Mouse (Mus musculus): Measurements from ENCODE around the gene Haus5. TPM values are rescaled to one million over a fixed set of nuclear protein-coding genes. Genes with fewer than 3 reads are reported as not detected.

The Haus5 gene
- polyA plus RNA-seq (2014; fragmentation: Illumina TruSeq; extraction: RNeasy Lipid Tissue Mini Kit (QIAGEN cat#74804); ENCODE audit: low read depth, low replicate concordance): 2.0 TPM

DNA sequence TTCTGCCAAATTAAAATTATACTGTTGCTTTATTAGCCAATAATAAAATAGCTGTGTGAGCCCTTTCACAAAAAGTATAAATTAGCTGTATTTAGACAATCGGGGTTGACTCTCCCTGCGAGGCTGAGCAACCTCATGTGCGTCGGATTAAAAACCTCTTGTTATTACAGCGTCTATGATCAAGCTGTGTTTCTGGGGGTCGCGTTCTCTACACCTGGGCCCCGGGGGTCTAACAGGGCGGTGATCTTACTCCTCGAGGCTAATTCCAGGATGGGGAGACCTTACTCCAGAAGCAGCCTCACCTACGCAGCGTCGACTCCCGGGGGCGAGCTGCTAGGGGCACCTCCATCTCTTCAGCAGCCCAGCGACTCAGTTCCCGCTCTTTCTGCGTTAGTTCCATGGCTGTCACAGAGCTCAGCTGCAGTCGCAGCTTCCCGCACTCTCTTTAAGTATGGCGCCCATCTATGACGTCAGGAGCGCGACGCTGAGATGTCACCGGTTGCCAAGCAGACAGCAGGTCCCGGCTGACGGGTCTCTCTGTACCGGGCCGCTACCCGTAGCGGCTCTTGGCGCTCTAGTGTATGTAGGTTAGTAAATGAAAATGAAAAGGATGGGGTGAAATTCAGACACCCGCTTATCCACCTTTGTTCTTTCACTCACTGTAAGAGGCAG is at the start of gene Haus5:
Gene Haus5 (minus strand): TSS at position 466 of the 672 bp plus-strand sequence.

DNA sequence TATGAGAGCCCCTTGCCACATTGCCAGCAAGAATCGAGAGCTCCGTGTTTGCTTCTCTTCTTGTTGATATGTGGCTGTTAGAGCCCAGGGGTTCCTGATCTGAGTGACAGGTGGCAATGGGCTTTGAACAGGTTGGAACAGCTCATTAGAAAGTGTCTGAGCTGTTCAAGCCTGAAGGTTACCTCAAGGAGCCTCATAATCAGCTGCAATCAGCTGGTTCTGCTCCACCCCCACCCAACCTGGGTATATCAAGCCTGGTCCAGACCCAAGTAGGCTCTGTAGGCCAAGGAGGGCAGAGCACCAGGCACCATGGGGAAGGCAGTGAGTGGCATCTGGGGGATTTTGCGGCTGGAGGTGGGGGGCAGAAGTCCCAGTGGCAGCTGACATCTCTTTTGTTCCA is 47.1 kb upstream of the Haus5 start, which contains the start of gene Atp4a:
Gene Atp4a (plus strand): TSS at position 268 of the 400 bp plus-strand sequence.

DNA sequence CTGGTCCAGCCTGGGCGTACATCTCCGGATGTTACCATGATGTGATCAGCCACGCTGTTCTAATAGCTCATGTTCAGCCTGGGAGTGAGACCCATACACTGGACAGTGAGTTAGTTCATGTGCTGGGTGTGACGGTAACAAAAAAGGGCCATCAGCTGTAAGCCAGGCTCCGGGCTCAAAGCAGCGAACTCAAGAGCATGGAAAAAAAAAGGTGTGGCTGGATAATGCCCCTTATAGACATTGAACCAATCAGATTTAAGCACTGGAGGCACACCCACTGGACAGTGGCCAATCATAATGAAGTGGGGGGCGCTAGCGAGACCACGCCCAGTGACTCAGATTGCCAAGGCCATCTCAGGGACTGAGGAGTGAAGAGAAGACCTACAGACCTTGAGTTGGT is 33.8 kb upstream of the Haus5 start, which contains the start of gene 2200002J24Rik:
Gene 2200002J24Rik (plus strand): TSS at position 338 of the 400 bp plus-strand sequence.

DNA sequence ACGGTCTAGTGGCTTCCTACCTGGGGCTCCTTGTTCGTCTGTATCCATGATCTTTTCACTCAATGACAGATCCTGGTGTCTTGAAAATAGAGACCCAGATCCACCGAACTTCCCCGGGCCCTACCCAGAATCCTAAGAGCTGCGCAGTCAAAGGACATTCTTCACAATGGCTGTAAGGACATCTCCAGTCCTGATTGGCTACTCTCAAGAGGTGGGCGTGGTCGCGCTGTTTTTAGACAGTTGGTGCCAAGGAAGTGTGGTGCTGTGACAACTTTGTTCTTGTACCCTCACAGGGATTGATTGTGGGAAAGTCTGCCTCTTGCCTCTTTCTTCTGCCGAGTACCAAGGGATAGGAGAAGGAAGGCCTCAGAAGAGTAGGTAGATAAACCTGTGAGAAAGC is 6.7 kb upstream of the Haus5 start, which contains the start of gene Pmis2:
Gene Pmis2 (minus strand): TSS at position 126 of the 400 bp plus-strand sequence.

DNA sequence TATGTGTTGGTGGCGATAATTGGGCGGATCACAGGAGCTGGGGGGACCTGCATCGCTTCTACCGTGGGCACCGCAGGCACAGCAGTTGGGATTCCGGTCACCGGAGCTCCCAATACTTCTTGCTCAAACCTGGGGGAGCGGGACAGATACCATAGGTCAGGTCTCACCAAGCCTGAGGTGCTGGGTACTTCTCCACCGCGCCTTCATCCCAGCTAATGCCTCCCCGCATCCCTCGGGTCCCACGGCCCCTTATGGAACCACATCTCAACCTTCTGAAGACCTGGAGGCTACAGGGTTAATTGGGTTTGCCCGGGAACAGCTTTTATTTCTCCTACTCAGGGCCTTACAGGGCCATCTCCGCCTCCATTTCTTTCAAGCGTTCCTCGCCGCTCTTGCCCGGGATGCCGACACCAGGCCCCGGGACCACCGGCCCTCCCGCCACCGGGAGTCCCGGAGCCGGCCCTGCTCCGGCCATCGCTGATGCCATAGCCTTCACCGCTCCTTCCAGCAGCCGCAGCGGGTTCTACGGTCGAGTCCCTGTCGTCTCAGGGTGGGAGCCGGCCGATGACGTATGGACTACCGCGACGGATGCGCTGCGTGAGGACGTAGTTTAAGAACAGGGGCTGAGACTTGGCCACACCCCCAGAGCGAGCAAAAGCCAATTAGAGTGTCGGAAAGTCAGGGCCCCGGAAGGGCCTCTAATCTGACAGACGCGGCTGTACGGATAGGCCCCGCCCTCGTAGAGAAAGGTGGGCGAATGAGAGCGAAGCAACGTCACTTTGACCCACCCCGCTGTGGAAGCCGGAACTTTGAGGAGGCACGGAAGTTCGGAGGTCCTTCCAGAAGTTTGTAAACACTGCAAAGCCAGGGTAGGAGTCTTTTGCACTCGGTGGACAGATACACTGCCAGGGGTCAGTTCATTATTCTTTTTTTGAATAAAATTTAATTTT is 14.9 kb downstream of the Haus5 start, which contains the start of gene Rbm42:
Gene Rbm42 (minus strand): TSS at position 727 of the 950 bp plus-strand sequence.

DNA sequence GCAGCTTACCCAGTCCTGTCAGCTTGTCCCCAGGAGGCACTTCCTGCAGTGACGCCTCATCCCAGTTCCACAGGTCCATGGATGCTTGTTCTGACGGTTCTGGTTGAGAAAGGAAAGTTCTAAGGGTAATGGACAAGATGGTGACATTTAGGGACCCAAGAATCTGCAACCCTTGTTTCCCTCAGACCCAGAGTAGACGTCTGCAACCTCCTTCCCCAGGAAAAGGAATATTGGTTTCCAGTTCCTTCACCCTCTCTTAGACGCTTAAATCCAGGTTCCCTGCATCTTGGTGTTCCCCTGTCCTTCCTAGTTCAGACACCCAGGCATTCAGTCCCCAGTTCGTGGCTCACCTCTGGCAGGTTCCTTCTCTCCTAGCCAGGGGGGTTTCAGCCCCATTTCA is 29.0 kb downstream of the Haus5 start, which contains the start of gene Etv2:
Gene Etv2 (minus strand): TSS at position 101 of the 400 bp plus-strand sequence.

DNA sequence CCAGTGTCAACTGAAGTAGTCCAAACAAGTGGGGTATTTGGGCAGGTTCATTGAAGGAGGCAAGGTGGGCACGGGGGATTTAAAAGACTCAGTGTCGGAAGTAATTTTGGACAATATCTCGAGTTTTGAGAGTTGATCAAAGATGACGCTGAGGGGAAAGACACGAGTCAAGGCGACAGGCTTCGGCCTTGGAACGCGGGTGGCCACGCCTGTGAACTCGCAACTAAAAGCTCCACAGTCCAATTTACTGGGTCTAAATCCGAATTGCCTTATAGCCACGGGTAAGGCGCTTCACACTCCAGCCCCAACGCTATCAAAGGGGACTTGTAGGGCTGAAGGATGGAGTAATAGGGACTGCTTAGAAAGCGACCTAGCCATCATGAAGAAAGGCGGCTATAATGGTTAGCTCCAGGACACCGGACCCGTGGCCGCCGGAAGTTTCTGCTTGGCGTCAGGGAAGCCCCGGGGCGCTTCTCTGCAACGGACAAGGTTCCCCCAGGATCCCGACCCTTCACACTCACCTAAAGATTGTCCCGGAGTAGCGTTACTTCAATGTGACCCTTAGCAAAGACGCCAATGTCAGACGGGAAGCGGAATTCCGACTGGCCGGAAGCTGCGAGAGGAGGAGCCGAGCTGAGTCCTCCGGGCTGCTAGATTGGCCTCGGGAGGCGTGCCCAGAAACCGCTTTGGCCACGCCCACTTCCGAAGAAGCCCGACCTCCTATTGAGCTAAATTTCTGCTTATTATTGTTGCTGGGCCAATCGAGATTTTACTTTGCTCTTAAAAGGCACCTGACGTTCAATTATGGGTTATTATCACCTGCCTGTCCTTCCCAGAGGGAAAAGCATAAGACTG is 39.0 kb downstream of the Haus5 start, which contains the start of gene Cox6b1:
Gene Cox6b1 (minus strand): TSS at position 622 of the 855 bp plus-strand sequence.

DNA sequence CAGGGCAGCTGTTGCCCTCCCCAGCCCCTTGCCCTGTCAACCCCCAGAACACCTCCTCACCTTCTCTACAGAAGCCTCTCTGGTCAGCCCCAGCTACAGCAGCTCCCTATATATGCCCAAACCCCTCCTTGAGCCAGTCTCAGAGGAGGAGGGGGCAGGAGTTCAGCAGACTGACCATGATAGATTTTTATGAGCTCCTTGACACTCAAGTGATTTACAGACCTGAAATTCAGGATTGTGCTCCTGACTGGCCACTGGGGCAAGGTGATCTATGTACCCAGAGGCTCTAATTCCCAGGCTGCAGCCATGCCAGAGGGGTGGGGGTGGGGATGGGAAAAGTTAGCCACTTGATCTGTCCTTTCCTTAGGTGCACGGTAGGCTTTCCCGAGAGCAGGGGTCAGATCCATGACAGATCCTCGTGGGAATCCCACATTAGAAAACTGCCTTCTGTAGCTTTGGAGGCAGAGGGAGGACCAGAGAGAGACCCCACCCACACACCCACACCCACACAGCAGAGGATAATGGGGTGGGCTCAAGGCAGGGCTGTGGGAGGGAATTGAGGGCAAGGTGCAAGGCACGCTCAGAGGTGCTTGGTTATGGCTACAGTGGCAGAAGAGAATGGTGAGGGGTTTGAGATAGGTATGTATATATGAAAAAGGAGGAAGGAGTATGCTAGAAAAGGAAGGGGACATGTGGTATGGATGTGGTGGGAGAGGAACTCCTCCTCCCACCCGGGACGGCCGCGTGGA is 52.0 kb downstream of the Haus5 start, which contains the start of gene Upk1a:
Gene Upk1a (minus strand): TSS at position 194 of the 749 bp plus-strand sequence.

Other genes starting within 250 kb of the Haus5 start
- not detected for gene Hcst, start 245.1 kb downstream of the Haus5 start, polyA plus RNA-seq (2014; fragmentation: Illumina TruSeq; extraction: RNeasy Lipid Tissue Mini Kit (QIAGEN cat#74804); ENCODE audit: low read depth, low replicate concordance)
- not detected for gene Nfkbid, start 243.3 kb downstream of the Haus5 start, polyA plus RNA-seq (2014; fragmentation: Illumina TruSeq; extraction: RNeasy Lipid Tissue Mini Kit (QIAGEN cat#74804); ENCODE audit: low read depth, low replicate concordance)
- 8.6 TPM for gene Aplp1, start 219.5 kb downstream of the Haus5 start, polyA plus RNA-seq (2014; fragmentation: Illumina TruSeq; extraction: RNeasy Lipid Tissue Mini Kit (QIAGEN cat#74804); ENCODE audit: low read depth, low replicate concordance)
- gene Kirrel2, start 207.3 kb downstream of the Haus5 start, polyA plus RNA-seq (2014; fragmentation: Illumina TruSeq; extraction: RNeasy Lipid Tissue Mini Kit (QIAGEN cat#74804); ENCODE audit: low read depth, low replicate concordance): not detected
- gene Nphs1, start 206.7 kb downstream of the Haus5 start, polyA plus RNA-seq (2014; fragmentation: Illumina TruSeq; extraction: RNeasy Lipid Tissue Mini Kit (QIAGEN cat#74804); ENCODE audit: low read depth, low replicate concordance): not detected
- not detected for gene Prodh2, start 171.4 kb downstream of the Haus5 start, polyA plus RNA-seq (2014; fragmentation: Illumina TruSeq; extraction: RNeasy Lipid Tissue Mini Kit (QIAGEN cat#74804); ENCODE audit: low read depth, low replicate concordance)
- 0.23 TPM for gene Arhgap33, start 129.9 kb downstream of the Haus5 start, polyA plus RNA-seq (2014; fragmentation: Illumina TruSeq; extraction: RNeasy Lipid Tissue Mini Kit (QIAGEN cat#74804); ENCODE audit: low read depth, low replicate concordance)
- 50.0 TPM for gene Hspb6, start 112.8 kb downstream of the Haus5 start, polyA plus RNA-seq (2014; fragmentation: Illumina TruSeq; extraction: RNeasy Lipid Tissue Mini Kit (QIAGEN cat#74804); ENCODE audit: low read depth, low replicate concordance)
- 1.5 TPM for gene Proser3, start 112.7 kb downstream of the Haus5 start, polyA plus RNA-seq (2014; fragmentation: Illumina TruSeq; extraction: RNeasy Lipid Tissue Mini Kit (QIAGEN cat#74804); ENCODE audit: low read depth, low replicate concordance)
- gene Lin37, start 105.2 kb downstream of the Haus5 start, polyA plus RNA-seq (2014; fragmentation: Illumina TruSeq; extraction: RNeasy Lipid Tissue Mini Kit (QIAGEN cat#74804); ENCODE audit: low read depth, low replicate concordance): 6.5 TPM
- gene U2af1l4, start 101.7 kb downstream of the Haus5 start, polyA plus RNA-seq (2014; fragmentation: Illumina TruSeq; extraction: RNeasy Lipid Tissue Mini Kit (QIAGEN cat#74804); ENCODE audit: low read depth, low replicate concordance): 13.9 TPM
- gene Gm49396, start 101.7 kb downstream of the Haus5 start, polyA plus RNA-seq (2014; fragmentation: Illumina TruSeq; extraction: RNeasy Lipid Tissue Mini Kit (QIAGEN cat#74804); ENCODE audit: low read depth, low replicate concordance): 3.4 TPM
- gene Psenen, start 101.4 kb downstream of the Haus5 start, polyA plus RNA-seq (2014; fragmentation: Illumina TruSeq; extraction: RNeasy Lipid Tissue Mini Kit (QIAGEN cat#74804); ENCODE audit: low read depth, low replicate concordance): 31.7 TPM
- not detected for gene Igflr1, start 99.6 kb downstream of the Haus5 start, polyA plus RNA-seq (2014; fragmentation: Illumina TruSeq; extraction: RNeasy Lipid Tissue Mini Kit (QIAGEN cat#74804); ENCODE audit: low read depth, low replicate concordance)
- 5.8 TPM for gene Kmt2b, start 76.3 kb downstream of the Haus5 start, polyA plus RNA-seq (2014; fragmentation: Illumina TruSeq; extraction: RNeasy Lipid Tissue Mini Kit (QIAGEN cat#74804); ENCODE audit: low read depth, low replicate concordance)
- not detected for gene Zbtb32, start 66.1 kb downstream of the Haus5 start, polyA plus RNA-seq (2014; fragmentation: Illumina TruSeq; extraction: RNeasy Lipid Tissue Mini Kit (QIAGEN cat#74804); ENCODE audit: low read depth, low replicate concordance)
- not detected for gene Upk1a, start 52.1 kb downstream of the Haus5 start, polyA plus RNA-seq (2014; fragmentation: Illumina TruSeq; extraction: RNeasy Lipid Tissue Mini Kit (QIAGEN cat#74804); ENCODE audit: low read depth, low replicate concordance)
- gene Cox6b1, start 38.8 kb downstream of the Haus5 start, polyA plus RNA-seq (2014; fragmentation: Illumina TruSeq; extraction: RNeasy Lipid Tissue Mini Kit (QIAGEN cat#74804); ENCODE audit: low read depth, low replicate concordance): 1,385 TPM
- gene Etv2, start 29.1 kb downstream of the Haus5 start, polyA plus RNA-seq (2014; fragmentation: Illumina TruSeq; extraction: RNeasy Lipid Tissue Mini Kit (QIAGEN cat#74804); ENCODE audit: low read depth, low replicate concordance): not detected
- gene Rbm42, start 14.7 kb downstream of the Haus5 start, polyA plus RNA-seq (2014; fragmentation: Illumina TruSeq; extraction: RNeasy Lipid Tissue Mini Kit (QIAGEN cat#74804); ENCODE audit: low read depth, low replicate concordance): not detected
- not detected for gene Pmis2, start 6.6 kb upstream of the Haus5 start, polyA plus RNA-seq (2014; fragmentation: Illumina TruSeq; extraction: RNeasy Lipid Tissue Mini Kit (QIAGEN cat#74804); ENCODE audit: low read depth, low replicate concordance)
- gene 2200002J24Rik, start 33.9 kb upstream of the Haus5 start, polyA plus RNA-seq (2014; fragmentation: Illumina TruSeq; extraction: RNeasy Lipid Tissue Mini Kit (QIAGEN cat#74804); ENCODE audit: low read depth, low replicate concordance): not detected
- not detected for gene Atp4a, start 47.2 kb upstream of the Haus5 start, polyA plus RNA-seq (2014; fragmentation: Illumina TruSeq; extraction: RNeasy Lipid Tissue Mini Kit (QIAGEN cat#74804); ENCODE audit: low read depth, low replicate concordance)
- 14.1 TPM for gene Tmem147, start 64.5 kb upstream of the Haus5 start, polyA plus RNA-seq (2014; fragmentation: Illumina TruSeq; extraction: RNeasy Lipid Tissue Mini Kit (QIAGEN cat#74804); ENCODE audit: low read depth, low replicate concordance)
- not detected for gene Gapdhs, start 78.7 kb upstream of the Haus5 start, polyA plus RNA-seq (2014; fragmentation: Illumina TruSeq; extraction: RNeasy Lipid Tissue Mini Kit (QIAGEN cat#74804); ENCODE audit: low read depth, low replicate concordance)
- gene Sbsn, start 86.5 kb upstream of the Haus5 start, polyA plus RNA-seq (2014; fragmentation: Illumina TruSeq; extraction: RNeasy Lipid Tissue Mini Kit (QIAGEN cat#74804); ENCODE audit: low read depth, low replicate concordance): 12.7 TPM
- 7.0 TPM for gene Dmkn, start 98.8 kb upstream of the Haus5 start, polyA plus RNA-seq (2014; fragmentation: Illumina TruSeq; extraction: RNeasy Lipid Tissue Mini Kit (QIAGEN cat#74804); ENCODE audit: low read depth, low replicate concordance)
- not detected for gene Krtdap, start 122.9 kb upstream of the Haus5 start, polyA plus RNA-seq (2014; fragmentation: Illumina TruSeq; extraction: RNeasy Lipid Tissue Mini Kit (QIAGEN cat#74804); ENCODE audit: low read depth, low replicate concordance)
- gene Ffar2, start 158.8 kb upstream of the Haus5 start, polyA plus RNA-seq (2014; fragmentation: Illumina TruSeq; extraction: RNeasy Lipid Tissue Mini Kit (QIAGEN cat#74804); ENCODE audit: low read depth, low replicate concordance): 1.3 TPM
- gene Ffar3, start 191.2 kb upstream of the Haus5 start, polyA plus RNA-seq (2014; fragmentation: Illumina TruSeq; extraction: RNeasy Lipid Tissue Mini Kit (QIAGEN cat#74804); ENCODE audit: low read depth, low replicate concordance): not detected
- gene Ffar1, start 196.6 kb upstream of the Haus5 start, polyA plus RNA-seq (2014; fragmentation: Illumina TruSeq; extraction: RNeasy Lipid Tissue Mini Kit (QIAGEN cat#74804); ENCODE audit: low read depth, low replicate concordance): not detected
- not detected for gene Cd22, start 215.3 kb upstream of the Haus5 start, polyA plus RNA-seq (2014; fragmentation: Illumina TruSeq; extraction: RNeasy Lipid Tissue Mini Kit (QIAGEN cat#74804); ENCODE audit: low read depth, low replicate concordance)
- not detected for gene Mag, start 249.9 kb upstream of the Haus5 start, polyA plus RNA-seq (2014; fragmentation: Illumina TruSeq; extraction: RNeasy Lipid Tissue Mini Kit (QIAGEN cat#74804); ENCODE audit: low read depth, low replicate concordance)

All from adrenal gland, adult 10 weeks (tissue).